Mouse (Mus musculus) heart, postnatal 0 days (tissue): ENCODE measurements at regions not wholly inside any gene's neighbourhood (a gene's known extent, or its start where the extent isn't known, plus 50 kb on each side); places are given as distances from the start of the nearest gene placed in this dataset.

Experiments used
- CTCF ChIP-seq: IDR thresholded peaks from 2 replicates; pipeline ENCODE4 v1.5.1; 2016; ENCODE audit warnings: antibody characterized with exemption, control low read depth, low read depth
- EP300 ChIP-seq: IDR thresholded peaks from 2 replicates; pipeline ENCODE4 v1.6.1; 2016; ENCODE audit warnings: antibody characterized with exemption, low read depth

DNA sequence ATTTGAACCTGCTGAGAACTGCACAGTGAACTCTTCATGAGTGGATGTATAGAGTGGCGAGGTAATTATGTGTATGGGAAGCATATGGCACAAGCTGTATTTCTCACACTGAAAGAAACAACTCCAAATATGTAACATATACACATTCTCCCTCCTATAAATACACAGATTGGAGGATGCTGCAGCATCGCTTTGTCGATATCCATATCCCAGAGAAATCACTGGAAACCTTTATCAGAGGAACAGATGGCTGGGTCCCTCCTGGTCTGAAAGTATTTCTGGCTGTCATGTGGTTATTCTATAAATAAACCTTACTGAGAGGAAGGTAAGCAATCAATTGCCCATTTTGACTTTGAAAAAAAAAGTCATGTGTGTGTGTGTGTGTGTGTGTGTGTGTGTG lies 365.4 kb downstream of the Gm16223 start:
- no peak for TF ChIP-seq CTCF
- no peak for TF ChIP-seq EP300
